Mouse (Mus musculus) hindbrain, embryonic 14.5 days (tissue): ENCODE results near the gene Usp18. TPM values are rescaled to one million over a fixed set of nuclear protein-coding genes. Genes with fewer than 3 reads are reported as not detected.

ENCODE experiments used
- ATAC-seq: fragments of 200-750 bp; cut with Nextera tagmentation; 2 replicates; pipeline ENCODE4 v1.8.0; 2017; ENCODE audit warnings: moderate number of reproducible peaks, mild to moderate bottlenecking, moderate TSS enrichment, moderate library complexity; ENCODE audit not compliant: low FRiP score
- DNase-seq: peaks from one replicate; pipeline ENCODE4 v3.0.0-alpha.2; 2015; ENCODE audit warnings: low spot score
- H3K27ac ChIP-seq: fragments of 300-500 bp; sonication (generic); 2 replicates; pipeline ENCODE4 v1.5.1; 2014; ENCODE audit warnings: mild to moderate bottlenecking, moderate library complexity
- H3K27me3 ChIP-seq: fragments of 300-500 bp; sonication (generic); 2 replicates; pipeline ENCODE4 v1.6.1; 2014; ENCODE audit warnings: mild to moderate bottlenecking, low read length, mixed read lengths; ENCODE audit not compliant: control insufficient read depth, insufficient read depth
- H3K36me3 ChIP-seq: fragments of 300-500 bp; sonication (generic); replicated peaks from 2 replicates; pipeline ENCODE4 v1.6.1; 2014; ENCODE audit not compliant: control insufficient read depth, insufficient read depth
- H3K4me1 ChIP-seq: fragments of 300-500 bp; sonication (generic); replicated peaks from 2 replicates; pipeline ENCODE4 v1.6.1; 2014; ENCODE audit warnings: antibody characterized with exemption, low read length, mixed read lengths; ENCODE audit not compliant: control insufficient read depth, insufficient read depth
- H3K4me2 ChIP-seq: fragments of 300-500 bp; sonication (generic); replicated peaks from 2 replicates; pipeline ENCODE4 v1.6.1; 2014; ENCODE audit warnings: mild to moderate bottlenecking, moderate library complexity
- H3K4me3 ChIP-seq: fragments of 300-500 bp; sonication (generic); replicated peaks from 2 replicates; pipeline ENCODE4 v1.5.1; 2014; ENCODE audit warnings: mild to moderate bottlenecking, low read length
- H3K9ac ChIP-seq: fragments of 300-500 bp; sonication (generic); 2 replicates; pipeline ENCODE4 v1.6.1; 2014
- H3K9me3 ChIP-seq: fragments of 300-500 bp; sonication (generic); 2 replicates; pipeline ENCODE4 v1.6.1; 2016; ENCODE audit warnings: low read length; ENCODE audit not compliant: control insufficient read depth
- WGBS: fragments of 180-500 bp; shearing (Covaris S2); extraction: QIAGEN DNeasy Blood & Tissue Kit; methylation state at CpG from one replicate; pipeline ENCODE4 v1.1.7; 2014; 5-methylcytosine and 5-hydroxymethylcytosine counted together
- polyA plus RNA-seq: library from polyadenylated mRNA; unstranded; fragments of >200 nt; fragmentation: Nextera tagmentation; extraction: Ambion mirVana; gene quantifications from 2 replicates; pipeline ENCODE4 v1.2.1, GENCODE M21; 2014

Gene Usp18
- polyA plus RNA-seq: 0.59 and 2.2 TPM in 2 replicates

GRCm38 (mm10) chr6:121245127-121246036 lies at the start of gene Usp18:
TSS of gene Usp18 (plus strand) at chr6:121245906.
- no peaks in the 10 kb centered on the region for H3K27me3 ChIP-seq
- H3K36me3 ChIP-seq: no peaks in the 10 kb centered on the region
- peak; percentile 86 for ATAC-seq
- H3K27ac ChIP-seq: no peak within 1 kb of the TSS
- peak; percentile 61 for DNase-seq
- no peaks in the 10 kb centered on the region for H3K9me3 ChIP-seq
- H3K9ac ChIP-seq: peak within 1 kb of the TSS; percentile 53
- peak within 1 kb of the TSS; percentile 39 for H3K4me3 ChIP-seq
- no peaks in the 10 kb centered on the region; the same call in 1 of the 2 replicates for H3K4me1 ChIP-seq
- WGBS: 10% methylated on average over 35 of the region's 35 CpGs
- H3K4me2 ChIP-seq: peak within 1 kb of the TSS; percentile 74

GRCm38 (mm10) chr6:121197807-121198365 lies 47.8 kb upstream of the Usp18 start:
- Histone ChIP-seq H3K4me3 (no peak overlapping the region), H3K4me1 (no peaks in the 10 kb centered on the region), H3K27me3 (no peaks in the 10 kb centered on the region), H3K27ac (no peak overlapping the region), H3K9me3 (no peaks in the 10 kb centered on the region), H3K4me2 (no peak overlapping the region), H3K36me3 (peaks cover 41% of the 10 kb centered on the region), H3K9ac (no peak overlapping the region)
- 77% methylated on average over 9 of the region's 9 CpGs for WGBS
- DNase-seq: no peak
- ATAC-seq: no peak

- DNase-seq (no peak), ATAC-seq (no peak)
- Histone ChIP-seq H3K27me3 (no peaks in the 10 kb centered on the region), H3K4me2 (no peak overlapping the region), H3K27ac (no peak overlapping the region), H3K9me3 (no peaks in the 10 kb centered on the region), H3K4me3 (no peak overlapping the region), H3K4me1 (no peaks in the 10 kb centered on the region), H3K9ac (no peak overlapping the region), H3K36me3 (peaks cover 15% of the 10 kb centered on the region; the same call in 1 of the 2 replicates)
- WGBS: 89% methylated on average over 2 of the region's 4 CpGs
Measured at GRCm38 (mm10) chr6:121200458-121200857, 45.2 kb upstream of the Usp18 start.

GRCm38 (mm10) chr6:121202026-121202425 lies 43.7 kb upstream of the Usp18 start:
- H3K27ac ChIP-seq: no peak overlapping the region
- WGBS: 76% methylated on average over 5 of the region's 5 CpGs
- no peaks in the 10 kb centered on the region for H3K4me1 ChIP-seq
- no peak for ATAC-seq
- H3K4me3 ChIP-seq: no peak overlapping the region
- no peak overlapping the region for H3K4me2 ChIP-seq
- no peaks in the 10 kb centered on the region for H3K9me3 ChIP-seq
- H3K27me3 ChIP-seq: no peaks in the 10 kb centered on the region
- no peak for DNase-seq
- H3K9ac ChIP-seq: no peak overlapping the region
- H3K36me3 ChIP-seq: 0 out of 2 replicates have a peak, but pooled peaks cover 8% of the 10 kb centered on the region

GRCm38 (mm10) chr6:121206481-121206880 lies 39.2 kb upstream of the Usp18 start:
- no peaks in the 10 kb centered on the region for H3K36me3 ChIP-seq
- H3K27me3 ChIP-seq: 0 out of 2 replicates have a peak, but pooled peaks cover 10% of the 10 kb centered on the region
- ATAC-seq (no peak), DNase-seq (no peak)
- 85% methylated on average over 5 of the region's 5 CpGs for WGBS
- H3K4me2 ChIP-seq: no peak overlapping the region
- H3K9ac ChIP-seq: no peak overlapping the region
- no peak overlapping the region for H3K27ac ChIP-seq
- H3K4me1 ChIP-seq: peaks cover 5% of the 10 kb centered on the region; the same call in 1 of the 2 replicates
- H3K9me3 ChIP-seq: no peaks in the 10 kb centered on the region
- H3K4me3 ChIP-seq: no peak overlapping the region

DNA sequence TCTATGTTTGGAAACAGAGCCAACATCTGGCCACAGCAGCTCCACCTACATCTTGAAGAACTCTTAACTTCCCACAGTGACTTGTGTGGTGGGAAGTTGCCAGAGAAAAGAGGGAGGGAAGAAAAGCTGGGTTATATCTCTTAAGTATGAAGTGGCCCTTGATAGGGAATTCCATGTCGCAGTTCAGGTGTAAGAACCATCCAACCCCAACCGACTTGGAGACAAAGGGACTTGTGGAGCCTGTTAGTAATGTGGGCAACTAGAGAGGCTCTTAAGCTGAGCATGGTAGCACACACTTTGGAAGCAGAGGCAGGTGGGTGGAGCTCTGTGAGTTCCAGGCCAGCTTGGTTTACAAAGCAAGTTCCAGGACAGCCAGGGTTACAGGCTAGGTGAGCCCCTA lies 36.1 kb upstream of the Usp18 start:
- H3K27ac ChIP-seq: no peak overlapping the region
- no peak overlapping the region for H3K4me3 ChIP-seq
- H3K4me1 ChIP-seq: peaks cover 9% of the 10 kb centered on the region; the same call in 1 of the 2 replicates
- DNase-seq (no peak), ATAC-seq (no peak)
- H3K9me3 ChIP-seq: no peaks in the 10 kb centered on the region
- H3K27me3 ChIP-seq: peaks cover 20% of the 10 kb centered on the region
- H3K36me3 ChIP-seq: no peaks in the 10 kb centered on the region
- no peak overlapping the region for H3K9ac ChIP-seq
- 74% methylated on average over 2 of the region's 2 CpGs for WGBS
- no peak overlapping the region for H3K4me2 ChIP-seq

DNA sequence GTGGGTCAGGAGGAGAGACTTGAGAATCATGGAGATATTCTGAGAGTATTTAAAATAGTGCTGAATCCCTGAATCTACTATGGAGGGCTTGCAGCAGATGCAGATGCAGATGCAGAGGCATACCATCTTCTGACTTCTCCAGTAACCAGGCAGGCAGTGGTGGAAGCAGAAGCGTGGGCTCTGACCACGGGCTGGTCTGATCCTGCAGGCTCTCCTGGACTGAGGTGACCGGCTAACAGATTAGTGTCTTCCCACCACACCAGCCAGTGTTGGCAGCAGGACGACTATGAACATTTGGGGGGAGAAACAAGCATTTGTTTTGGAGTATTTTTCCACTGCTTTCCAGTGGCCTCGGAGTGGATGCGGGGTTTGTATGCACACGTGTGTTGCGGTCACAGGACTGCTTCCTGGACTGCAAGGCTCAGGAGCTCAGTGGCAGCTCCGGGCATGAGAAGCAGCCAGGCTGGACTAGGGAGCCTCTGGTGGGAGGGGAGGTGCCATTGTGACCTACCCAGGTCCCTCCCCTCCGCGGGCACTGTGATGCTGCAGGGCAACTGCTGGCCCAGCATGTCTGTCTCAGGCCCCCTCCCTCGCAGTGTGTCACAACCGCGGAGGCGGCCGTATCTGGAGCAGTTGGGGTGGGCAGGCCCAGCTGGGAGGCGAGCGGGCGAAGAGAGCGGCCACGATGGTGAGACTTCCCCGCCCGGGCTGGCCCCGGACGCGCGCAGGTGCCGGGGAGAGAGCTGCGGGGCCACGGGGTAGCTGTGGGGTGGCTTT lies 35.4 kb upstream of the Usp18 start, which contains the start of gene Tuba8:
Gene Tuba8, plus strand, starts transcription at position 548 of the 777 bp plus-strand sequence.
- Histone ChIP-seq H3K36me3 (no peaks in the 10 kb centered on the region), H3K4me2 (peak within 1 kb of the TSS; percentile 84), H3K4me3 (peak within 1 kb of the TSS; percentile 41), H3K9me3 (no peaks in the 10 kb centered on the region), H3K9ac (peak within 1 kb of the TSS; percentile 55), H3K27me3 (peaks cover 20% of the 10 kb centered on the region), H3K4me1 (peaks cover 9% of the 10 kb centered on the region; the same call in 1 of the 2 replicates), H3K27ac (no peak within 1 kb of the TSS)
- DNase-seq: no peak
- peak; percentile 74 for ATAC-seq
- 6% methylated on average over 30 of the region's 30 CpGs for WGBS

GRCm38 (mm10) chr6:121210926-121211289 lies 34.8 kb upstream of the Usp18 start:
- DNase-seq (no peak), ATAC-seq (peak; percentile 15; the same call in 1 of the 2 replicates)
- Histone ChIP-seq H3K4me1 (peaks cover 9% of the 10 kb centered on the region; the same call in 1 of the 2 replicates), H3K27me3 (peaks cover 20% of the 10 kb centered on the region), H3K4me2 (peak overlapping the region; percentile 84), H3K4me3 (peak overlapping the region; percentile 41), H3K36me3 (no peaks in the 10 kb centered on the region), H3K27ac (no peak overlapping the region), H3K9ac (peak overlapping the region; percentile 55), H3K9me3 (no peaks in the 10 kb centered on the region)
- WGBS: 2% methylated on average over 12 of the region's 12 CpGs
